Mouse (Mus musculus): ENCODE measurements at regions not wholly inside any gene's neighbourhood (a gene's known extent, or its start where the extent isn't known, plus 50 kb on each side); places are given as distances from the start of the nearest gene placed in this dataset.

DNA sequence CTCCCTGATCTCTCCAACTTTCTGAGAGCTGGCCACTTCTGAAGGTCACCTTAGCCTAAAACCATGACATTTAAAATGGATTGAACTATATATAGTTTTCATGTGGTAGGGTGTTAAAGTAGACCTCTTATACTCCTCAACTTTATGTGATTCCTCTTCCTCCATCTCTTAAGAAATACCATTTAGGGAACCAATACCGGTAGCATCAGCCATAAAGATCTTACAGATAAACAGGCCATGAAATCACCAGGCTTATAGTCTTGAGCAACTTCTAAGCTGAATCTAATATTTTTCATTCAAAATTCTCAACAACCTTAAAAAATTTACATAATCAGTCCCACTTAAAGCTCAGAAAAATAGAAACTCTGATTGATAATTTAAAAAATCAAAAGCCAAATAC lies 56.2 kb downstream of the Rpl36a-ps1 start:
- WGBS = 82% methylated on average over 1 of the region's 1 CpGs
- DNase-seq = no peak
- H3K4me3 ChIP-seq (replicated peaks; ENCODE audit: extremely low read depth, low read depth, low read length) = no peak overlapping the region
- H3K4me1 ChIP-seq (ENCODE audit: control insufficient read depth, insufficient read depth, low read length) = no peaks in the 10 kb centered on the region
- TF ChIP-seq POLR2A (IDR thresholded peaks at IDR 0.05; ENCODE audit: borderline replicate concordance, extremely low read depth, low read depth, low read length) (no peak), CTCF (IDR thresholded peaks at IDR 0.05; ENCODE audit: insufficient read depth, low read length) (no peak)

DNA sequence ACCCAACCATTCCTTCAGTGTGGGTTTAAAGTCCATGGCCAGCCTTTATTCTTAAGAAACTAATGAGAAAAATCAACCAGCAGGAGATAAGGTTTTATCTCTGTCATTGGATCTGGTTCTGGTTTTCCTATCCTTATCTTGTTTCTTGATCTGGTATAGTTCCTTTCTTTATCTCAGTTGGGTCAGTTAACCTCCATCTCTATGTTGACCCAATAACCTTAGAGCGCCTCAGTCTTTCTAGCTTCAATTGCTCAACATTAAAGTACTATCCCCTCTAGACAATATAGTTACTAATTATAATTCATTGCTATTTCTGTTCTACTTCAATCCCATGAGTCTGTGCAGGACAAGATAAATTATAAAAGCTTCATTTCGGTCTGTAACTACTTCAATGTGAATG lies 56.7 kb downstream of the Rpl36a-ps1 start:
- no peak overlapping the region for H3K4me3 ChIP-seq (replicated peaks; ENCODE audit: extremely low read depth, low read depth, low read length)
- DNase-seq = no peak
- no peak for TF ChIP-seq CTCF (IDR thresholded peaks at IDR 0.05; ENCODE audit: insufficient read depth, low read length)
- no peak for TF ChIP-seq POLR2A (IDR thresholded peaks at IDR 0.05; ENCODE audit: borderline replicate concordance, extremely low read depth, low read depth, low read length)
- WGBS = 77% methylated on average over 2 of the region's 2 CpGs
- no peaks in the 10 kb centered on the region for H3K4me1 ChIP-seq (ENCODE audit: control insufficient read depth, insufficient read depth, low read length)

DNA sequence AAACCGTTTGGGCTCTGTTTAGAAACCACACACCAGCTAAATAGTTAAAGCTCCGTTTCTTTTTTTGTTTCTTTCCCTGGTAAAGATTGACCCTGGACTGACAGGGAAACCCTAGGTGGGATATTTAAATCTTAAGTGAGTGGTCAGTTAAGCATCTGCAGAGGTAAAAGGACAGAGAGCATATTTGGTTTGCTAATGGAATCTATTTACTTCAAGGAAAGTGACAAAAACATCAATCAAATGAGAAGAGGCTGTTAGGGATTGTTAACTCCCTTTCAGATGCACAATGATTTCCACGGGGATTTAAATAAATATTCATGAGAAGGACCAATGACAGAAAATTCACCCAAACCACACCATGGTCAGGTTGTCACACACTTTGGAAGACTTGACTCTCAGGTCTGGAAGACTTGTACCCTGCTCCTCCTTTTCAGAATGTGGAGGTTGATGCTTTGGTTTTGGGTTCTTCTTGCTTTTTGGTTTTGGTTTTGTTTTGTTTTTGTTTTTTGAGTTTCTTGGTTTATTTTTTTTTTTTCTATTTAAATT lies 60.7 kb downstream of the Rpl36a-ps1 start:
- H3K4me1 ChIP-seq (ENCODE audit: control insufficient read depth, insufficient read depth, low read length) = no peaks in the 10 kb centered on the region
- 20% methylated on average over 3 of the region's 3 CpGs for WGBS
- DNase-seq = no peak
- no peak for TF ChIP-seq POLR2A (IDR thresholded peaks at IDR 0.05; ENCODE audit: borderline replicate concordance, extremely low read depth, low read depth, low read length)
- no peak for TF ChIP-seq CTCF (IDR thresholded peaks at IDR 0.05; ENCODE audit: insufficient read depth, low read length)
- no peak overlapping the region for H3K4me3 ChIP-seq (replicated peaks; ENCODE audit: extremely low read depth, low read depth, low read length)

DNA sequence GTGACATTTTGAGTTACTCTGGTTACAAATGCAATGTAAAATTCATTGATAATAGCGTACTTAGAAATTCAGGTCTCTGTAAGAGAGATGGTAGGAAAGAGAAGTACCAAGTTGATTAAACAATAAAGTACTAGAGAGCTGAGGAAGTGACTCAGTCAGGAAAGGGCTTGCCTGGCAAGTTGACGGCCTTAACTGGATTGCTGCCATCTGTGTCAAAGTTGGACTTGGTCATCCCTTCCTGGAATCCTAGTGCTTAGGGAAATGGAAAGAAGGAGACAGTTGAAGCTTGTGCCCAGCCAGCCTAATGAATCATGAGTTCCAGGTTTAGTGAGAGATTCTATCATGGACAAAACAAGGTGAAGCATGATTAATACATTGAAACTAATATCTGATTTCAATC lies 64.8 kb downstream of the Rpl36a-ps1 start:
- Histone ChIP-seq H3K4me3 (replicated peaks; ENCODE audit: extremely low read depth, low read depth, low read length) (no peak overlapping the region), H3K4me1 (ENCODE audit: control insufficient read depth, insufficient read depth, low read length) (no peaks in the 10 kb centered on the region)
- no peak for DNase-seq
- WGBS = 30% methylated on average over 2 of the region's 2 CpGs
- TF ChIP-seq CTCF (IDR thresholded peaks at IDR 0.05; ENCODE audit: insufficient read depth, low read length) (no peak), POLR2A (IDR thresholded peaks at IDR 0.05; ENCODE audit: borderline replicate concordance, extremely low read depth, low read depth, low read length) (no peak)

DNA sequence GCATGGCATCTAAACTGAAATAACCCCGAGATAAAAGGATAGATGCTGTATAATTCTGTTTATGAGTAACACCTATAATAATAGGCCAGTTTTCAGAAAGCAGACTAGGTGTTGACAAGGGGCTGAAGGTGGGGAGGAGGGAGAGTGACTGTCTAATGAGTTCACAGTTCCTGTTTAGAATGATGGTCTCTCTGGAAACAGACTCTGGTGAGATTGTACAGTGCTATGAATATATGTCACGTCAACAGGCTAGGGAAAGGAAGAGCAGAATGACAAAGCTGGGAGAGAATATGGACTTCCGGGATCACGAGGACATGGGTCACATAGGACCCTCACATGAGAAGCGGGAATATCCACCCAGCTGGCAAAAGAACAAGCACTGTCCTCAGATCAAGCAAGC lies 85.9 kb downstream of the Rpl36a-ps1 start:
- no peak overlapping the region for H3K4me3 ChIP-seq (replicated peaks; ENCODE audit: extremely low read depth, low read depth, low read length)
- TF ChIP-seq CTCF (IDR thresholded peaks at IDR 0.05; ENCODE audit: insufficient read depth, low read length) = no peak
- no peak for TF ChIP-seq POLR2A (IDR thresholded peaks at IDR 0.05; ENCODE audit: borderline replicate concordance, extremely low read depth, low read depth, low read length)
- 57% methylated on average over 5 of the region's 5 CpGs for WGBS
- H3K4me1 ChIP-seq (ENCODE audit: control insufficient read depth, insufficient read depth, low read length) = no peaks in the 10 kb centered on the region
- no peak for DNase-seq

DNA sequence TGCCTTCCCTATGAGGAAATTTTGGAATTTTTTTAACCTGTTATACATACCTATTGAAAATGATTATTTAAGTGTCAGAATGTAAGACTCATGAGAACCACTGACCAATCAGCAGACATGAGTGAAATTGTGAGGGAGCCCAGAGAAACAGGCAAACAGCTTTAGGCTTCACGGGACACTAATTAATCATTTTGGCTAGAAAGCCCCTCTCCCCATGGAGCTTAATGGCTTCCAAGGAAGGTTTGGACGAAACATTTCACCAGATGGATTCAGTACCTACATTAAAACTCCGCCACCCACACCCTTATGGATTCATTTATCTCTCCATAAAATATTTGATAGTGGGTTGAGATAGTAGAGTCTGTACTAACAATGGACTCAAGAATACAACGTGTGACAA lies 95.2 kb downstream of the Rpl36a-ps1 start:
- Histone ChIP-seq H3K4me3 (replicated peaks; ENCODE audit: extremely low read depth, low read depth, low read length) (no peak overlapping the region), H3K4me1 (ENCODE audit: control insufficient read depth, insufficient read depth, low read length) (no peaks in the 10 kb centered on the region)
- TF ChIP-seq POLR2A (IDR thresholded peaks at IDR 0.05; ENCODE audit: borderline replicate concordance, extremely low read depth, low read depth, low read length) (no peak), CTCF (IDR thresholded peaks at IDR 0.05; ENCODE audit: insufficient read depth, low read length) (no peak)
- no peak for DNase-seq
- 79% methylated on average over 4 of the region's 4 CpGs for WGBS

DNA sequence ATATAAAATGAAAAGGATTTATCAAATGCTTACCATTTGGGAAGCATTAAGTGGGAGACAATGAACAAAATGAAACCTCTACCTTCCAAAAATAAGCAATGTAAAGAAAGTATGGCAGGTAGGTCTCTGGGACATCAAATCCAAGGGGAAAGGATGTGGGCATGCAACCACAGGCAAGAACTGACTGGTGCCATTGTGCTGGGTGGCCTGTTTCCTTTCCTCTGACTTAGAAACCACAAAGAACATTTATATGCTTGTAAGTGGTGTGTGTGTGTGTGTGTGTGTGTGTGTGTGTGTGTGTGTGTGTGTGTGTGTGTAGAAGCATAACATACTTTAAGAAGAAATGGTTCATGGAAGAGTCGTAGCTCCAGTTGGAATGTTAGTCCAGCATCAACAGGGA lies 96.7 kb downstream of the Rpl36a-ps1 start:
- Histone ChIP-seq H3K4me3 (replicated peaks; ENCODE audit: extremely low read depth, low read depth, low read length) (no peak overlapping the region), H3K4me1 (ENCODE audit: control insufficient read depth, insufficient read depth, low read length) (no peaks in the 10 kb centered on the region)
- no peak for DNase-seq
- 87% methylated on average over 1 of the region's 1 CpGs for WGBS
- no peak for TF ChIP-seq CTCF (IDR thresholded peaks at IDR 0.05; ENCODE audit: insufficient read depth, low read length)
- no peak for TF ChIP-seq POLR2A (IDR thresholded peaks at IDR 0.05; ENCODE audit: borderline replicate concordance, extremely low read depth, low read depth, low read length)

DNA sequence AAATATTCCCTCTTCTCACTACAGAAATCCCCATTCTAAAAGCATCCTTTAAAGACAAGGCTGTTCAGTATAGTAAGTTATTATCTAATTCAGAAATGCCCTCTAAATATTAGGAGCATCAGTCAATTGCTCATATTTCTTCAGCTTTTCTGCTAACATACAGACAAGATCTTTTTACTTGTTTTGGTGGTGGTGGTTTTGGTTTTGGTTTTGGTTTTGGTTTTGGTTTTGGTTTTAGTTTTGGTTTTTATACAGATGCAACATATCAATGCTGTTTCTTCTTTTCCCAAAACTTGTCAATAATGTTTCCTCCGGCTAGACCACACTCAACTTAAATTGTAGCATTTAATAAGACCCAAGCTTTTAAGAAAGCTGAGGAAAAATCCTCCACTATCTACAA lies 98.2 kb downstream of the Rpl36a-ps1 start:
- no peak for DNase-seq
- WGBS = 85% methylated on average over 1 of the region's 1 CpGs
- no peaks in the 10 kb centered on the region for H3K4me1 ChIP-seq (ENCODE audit: control insufficient read depth, insufficient read depth, low read length)
- TF ChIP-seq POLR2A (IDR thresholded peaks at IDR 0.05; ENCODE audit: borderline replicate concordance, extremely low read depth, low read depth, low read length) (no peak), CTCF (IDR thresholded peaks at IDR 0.05; ENCODE audit: insufficient read depth, low read length) (no peak)
- H3K4me3 ChIP-seq (replicated peaks; ENCODE audit: extremely low read depth, low read depth, low read length) = no peak overlapping the region

DNA sequence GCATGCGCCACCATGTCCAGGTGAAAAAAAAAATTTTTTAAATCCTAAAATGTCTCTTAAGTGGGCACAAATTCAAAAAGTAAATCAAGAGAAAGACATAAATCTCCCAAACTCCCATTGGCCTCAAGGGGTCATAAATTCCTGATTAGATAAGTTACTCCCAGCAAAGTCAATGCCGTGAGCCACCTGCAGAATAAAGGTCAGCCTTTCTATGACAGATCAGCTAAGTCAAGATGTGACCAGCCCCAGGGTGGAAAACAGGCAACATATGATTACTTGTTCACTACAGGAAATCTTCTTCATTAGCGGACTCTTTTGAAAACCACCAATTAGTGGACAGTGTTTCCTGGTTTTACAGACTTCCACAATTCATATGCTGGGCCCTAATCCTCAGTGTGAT lies 101.4 kb downstream of the Rpl36a-ps1 start:
- DNase-seq = no peak
- 94% methylated on average over 3 of the region's 3 CpGs for WGBS
- TF ChIP-seq CTCF (IDR thresholded peaks at IDR 0.05; ENCODE audit: insufficient read depth, low read length) (no peak), POLR2A (IDR thresholded peaks at IDR 0.05; ENCODE audit: borderline replicate concordance, extremely low read depth, low read depth, low read length) (no peak)
- Histone ChIP-seq H3K4me3 (replicated peaks; ENCODE audit: extremely low read depth, low read depth, low read length) (no peak overlapping the region), H3K4me1 (ENCODE audit: control insufficient read depth, insufficient read depth, low read length) (no peaks in the 10 kb centered on the region)

DNA sequence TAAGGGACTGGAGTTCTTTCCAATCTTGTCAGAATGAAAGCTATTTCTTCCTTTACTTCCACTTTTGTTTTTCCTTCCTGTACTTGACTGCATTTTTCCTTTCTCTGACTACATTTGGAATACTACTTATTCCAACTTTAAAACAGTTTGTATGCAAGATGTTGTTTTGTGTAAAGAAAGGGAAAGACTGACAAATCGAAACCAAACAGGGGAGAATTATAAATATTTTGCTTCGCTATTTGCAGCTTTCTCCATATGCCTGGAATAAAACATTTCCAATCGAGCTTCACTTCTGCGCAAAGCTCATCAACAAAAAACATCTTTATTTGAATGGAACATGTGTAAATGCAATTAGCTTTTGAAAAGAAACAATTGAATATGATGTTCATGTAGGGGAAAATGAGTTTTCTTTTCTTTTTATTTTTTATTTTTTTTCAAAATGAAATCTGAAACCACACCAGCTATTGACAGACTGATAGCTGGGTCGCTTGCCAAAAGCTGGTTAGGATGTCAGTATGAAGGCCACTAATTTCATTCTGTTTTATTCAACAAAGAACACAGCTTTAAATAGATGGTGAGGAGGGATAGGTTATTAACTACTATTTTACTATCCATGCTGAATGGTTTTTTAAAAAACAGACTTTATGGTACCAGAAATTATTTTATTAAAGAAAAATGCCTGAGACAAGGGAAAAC lies 102.7 kb downstream of the Rpl36a-ps1 start:
- TF ChIP-seq POLR2A (IDR thresholded peaks at IDR 0.05; ENCODE audit: borderline replicate concordance, extremely low read depth, low read depth, low read length) (no peak), CTCF (IDR thresholded peaks at IDR 0.05; ENCODE audit: insufficient read depth, low read length) (no peak)
- WGBS = 59% methylated on average over 5 of the region's 5 CpGs
- no peak for DNase-seq

More for the DNA sequence above, 102.7 kb downstream of the Rpl36a-ps1 start:
- no peaks in the 10 kb centered on the region for H3K4me1 ChIP-seq (ENCODE audit: control insufficient read depth, insufficient read depth, low read length)
- peak overlapping the region; percentile 51 for H3K4me3 ChIP-seq (replicated peaks; ENCODE audit: extremely low read depth, low read depth, low read length)
